Mouse (Mus musculus) E14TG2a.4 (cell line): ENCODE measurements around the gene Ankar.

ENCODE experiments used
- CTCF ChIP-seq: conservative IDR thresholded peaks from 2 replicates; pipeline ENCODE4 v1.5.1; 2014; ENCODE audit warnings: low read length
- NANOG ChIP-seq: IDR thresholded peaks from 2 replicates; pipeline ENCODE4 v1.6.1; 2014; ENCODE audit warnings: borderline replicate concordance, low read length, mixed read lengths
- POU5F1 ChIP-seq: IDR thresholded peaks from 2 replicates; pipeline ENCODE4 v1.6.1; 2014; ENCODE audit warnings: low read length, borderline replicate concordance

DNA sequence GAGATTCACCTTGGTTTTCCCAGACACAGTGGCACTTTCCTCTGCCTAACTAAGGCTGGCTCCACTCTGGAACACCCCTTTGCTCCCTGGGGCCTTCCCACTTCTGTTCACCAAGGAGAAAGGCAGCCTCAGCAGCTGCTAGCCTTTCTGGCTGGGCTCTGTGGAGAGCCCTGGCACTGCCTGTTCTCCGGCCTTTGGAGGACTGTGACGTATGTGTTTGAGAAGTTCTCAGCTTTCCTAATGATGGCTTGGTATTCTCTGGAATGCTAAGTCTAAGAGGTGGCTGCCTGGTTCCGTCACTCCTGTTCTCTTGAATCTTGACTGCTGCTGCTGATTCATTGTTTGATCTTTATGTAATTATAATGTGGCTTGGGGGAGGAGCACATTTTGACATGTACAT, 27.3 kb downstream of the Ankar start:
- TF ChIP-seq CTCF (no peak), NANOG (no peak), POU5F1 (no peak)
